Mouse (Mus musculus) heart, adult 11 months (tissue): ENCODE data around the gene Bbs1.
"Not testable (repeated sequence)": the region's sequence is repeated elsewhere in the genome, so short reads cannot be mapped to it uniquely, and the experiment has no call there.

Source experiments
- DNase-seq: peaks from one replicate; pipeline ENCODE4 v3.0.0; 2022

Bbs1 gene

GRCm38 (mm10) chr19:4905979-4906794, at the start of gene Bbs1:
Gene Bbs1, minus strand, starts transcription at chr19:4906628.
- DNase-seq = peak; percentile 98

DNA sequence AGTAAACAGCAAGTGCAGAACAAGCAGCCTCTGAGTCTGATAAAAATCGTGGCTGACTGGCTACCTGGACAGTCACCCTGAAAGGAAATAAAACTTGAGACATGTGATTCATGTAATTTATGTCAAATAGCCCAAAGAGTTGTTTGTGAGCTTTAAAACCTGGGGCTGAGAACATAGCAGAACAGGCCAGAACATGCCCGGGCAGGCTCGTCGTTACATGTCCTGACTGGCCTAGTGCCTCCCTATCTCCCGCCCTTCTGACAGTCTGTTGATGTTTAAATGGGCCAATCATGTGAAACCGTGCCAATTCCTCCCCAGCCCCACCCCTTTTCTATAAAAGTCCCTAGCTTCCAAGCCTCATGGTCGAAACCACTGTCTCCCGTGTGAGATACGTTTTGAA, 42.2 kb upstream of the Bbs1 start:
- DNase-seq = not testable (repeated sequence)

DNA sequence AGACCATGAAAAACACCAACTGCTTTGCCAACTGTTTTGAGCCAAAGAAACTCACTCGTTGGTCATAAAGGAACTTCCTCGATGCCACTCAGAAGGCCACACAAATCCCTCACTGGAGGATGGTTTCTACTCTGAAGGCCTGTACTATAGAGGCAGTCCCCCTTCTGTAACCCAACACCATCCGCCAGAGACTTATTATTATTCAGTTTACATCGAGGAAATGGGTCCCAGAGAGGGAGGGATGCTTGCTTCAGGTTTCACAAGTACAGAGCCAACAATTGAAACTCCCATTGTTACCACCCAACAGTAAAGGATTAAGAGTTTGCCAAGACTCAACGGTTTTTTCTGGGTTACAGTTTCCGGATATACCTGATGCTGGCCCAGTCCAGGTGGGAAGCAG, 39.1 kb upstream of the Bbs1 start:
- no peak for DNase-seq

DNA sequence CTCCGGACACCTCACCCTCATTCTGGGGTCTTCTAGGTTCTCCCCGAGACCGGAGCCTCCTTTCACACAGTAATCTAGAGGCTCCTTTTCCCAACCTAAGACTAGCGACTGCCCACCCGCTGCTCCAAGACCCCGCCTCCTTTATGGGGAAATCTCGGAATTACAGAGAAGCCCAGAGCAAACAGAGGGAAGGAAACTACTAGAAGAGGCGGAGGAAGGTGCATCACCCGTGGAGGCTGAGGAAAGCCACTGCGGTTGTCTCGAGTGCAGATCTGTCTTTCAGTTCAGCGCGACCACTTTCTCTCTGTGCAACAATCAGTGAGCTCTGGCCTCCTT, 36.8 kb upstream of the Bbs1 start:
- no peak for DNase-seq

DNA sequence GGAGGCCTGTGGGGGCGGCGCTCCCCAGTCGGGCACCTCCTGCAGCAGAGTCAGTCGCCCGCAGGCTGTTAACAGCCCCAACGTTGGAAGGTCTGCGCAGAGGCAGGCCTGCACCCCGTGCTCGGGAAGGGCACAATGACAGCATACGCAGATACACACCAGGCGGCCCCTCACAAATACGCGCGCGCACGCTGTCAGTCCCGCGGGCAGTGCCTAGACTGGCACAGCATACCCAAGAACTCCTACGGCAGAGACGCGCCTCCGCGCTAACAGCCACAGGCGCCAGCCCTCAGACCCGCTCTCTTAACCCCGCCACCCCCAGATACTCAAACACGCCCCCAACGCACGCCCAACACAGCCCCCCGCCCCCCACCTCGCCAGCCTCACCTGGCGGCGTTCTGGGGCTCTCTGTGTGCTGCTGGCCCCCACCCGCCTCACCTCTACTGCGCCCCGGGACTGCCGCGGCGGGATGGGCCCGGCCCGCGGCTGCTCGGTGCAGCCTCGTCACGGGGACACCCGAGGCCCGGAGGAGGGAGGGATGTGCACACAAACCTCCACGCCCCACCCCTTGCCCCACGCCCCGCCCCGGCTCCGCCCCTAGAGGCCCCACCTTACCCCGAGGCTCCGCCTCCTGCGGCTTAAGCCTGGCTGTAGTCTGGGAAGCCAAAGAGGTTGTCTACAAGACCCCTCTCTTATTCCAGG, 36.3 kb upstream of the Bbs1 start, which contains the start of gene Peli3:
Gene Peli3 (minus strand): TSS at position 577 of the 702 bp plus-strand sequence.
- DNase-seq = peak; percentile 98

GRCm38 (mm10) chr19:4937444-4938310, 31.2 kb upstream of the Bbs1 start:
- no peak for DNase-seq

DNA sequence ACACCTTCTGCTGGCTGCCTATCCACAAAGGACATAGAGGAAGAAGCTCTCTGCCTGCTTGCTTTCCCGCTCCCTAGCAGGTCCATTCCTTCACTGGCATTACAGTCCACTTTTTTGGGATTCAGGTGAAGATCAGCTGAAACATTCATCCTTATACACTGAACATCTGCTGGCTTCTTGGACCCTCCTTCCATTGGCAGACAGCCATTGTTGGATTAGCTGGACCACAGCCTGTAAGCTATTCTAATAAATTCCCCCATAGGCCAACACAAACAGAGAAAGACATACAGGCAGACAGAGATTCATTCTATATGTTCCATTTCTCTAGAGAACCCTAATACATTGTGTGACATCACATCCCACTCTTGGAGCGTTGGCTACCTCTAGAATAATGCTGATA, 30.5 kb upstream of the Bbs1 start:
- DNase-seq = no peak

- no peak for DNase-seq
Observed at GRCm38 (mm10) chr19:4928781-4929180, 22.4 kb upstream of the Bbs1 start.

DNA sequence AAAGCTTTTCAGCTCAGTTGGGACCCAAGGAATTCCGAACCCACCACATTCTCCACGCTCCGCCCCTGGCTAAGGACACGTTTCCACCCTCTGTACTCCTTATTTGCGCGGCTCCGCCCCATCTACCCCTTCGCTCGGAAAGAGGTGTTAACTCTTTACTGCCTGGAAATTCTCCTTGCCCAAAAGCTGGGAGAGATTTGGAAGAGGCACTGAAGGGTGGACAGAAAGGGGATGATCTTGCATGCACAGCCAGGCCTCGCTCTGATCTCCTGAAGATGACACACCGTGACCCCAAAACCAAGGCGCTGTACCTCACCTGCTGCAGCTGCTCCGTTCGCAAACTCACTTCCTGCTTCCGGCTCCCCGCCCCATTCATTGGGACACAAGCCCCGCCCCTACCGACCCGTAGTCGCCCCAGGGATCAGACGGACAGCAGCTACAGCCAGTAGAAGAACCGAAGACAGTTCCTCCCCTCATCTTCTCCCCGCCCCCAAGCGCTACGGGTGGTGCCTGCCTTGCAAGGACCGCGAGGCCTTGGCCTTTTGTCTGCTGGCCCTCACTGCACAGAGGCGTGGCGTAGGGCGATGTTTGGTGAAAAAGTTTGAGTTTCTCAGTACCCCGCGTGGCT, 21.6 kb upstream of the Bbs1 start, which contains the start of gene Dpp3:
Gene Dpp3 (minus strand): TSS at position 384 of the 628 bp plus-strand sequence.
- DNase-seq = peak; percentile 100

GRCm38 (mm10) chr19:4925121-4925860, 18.9 kb upstream of the Bbs1 start:
- DNase-seq = no peak

DNA sequence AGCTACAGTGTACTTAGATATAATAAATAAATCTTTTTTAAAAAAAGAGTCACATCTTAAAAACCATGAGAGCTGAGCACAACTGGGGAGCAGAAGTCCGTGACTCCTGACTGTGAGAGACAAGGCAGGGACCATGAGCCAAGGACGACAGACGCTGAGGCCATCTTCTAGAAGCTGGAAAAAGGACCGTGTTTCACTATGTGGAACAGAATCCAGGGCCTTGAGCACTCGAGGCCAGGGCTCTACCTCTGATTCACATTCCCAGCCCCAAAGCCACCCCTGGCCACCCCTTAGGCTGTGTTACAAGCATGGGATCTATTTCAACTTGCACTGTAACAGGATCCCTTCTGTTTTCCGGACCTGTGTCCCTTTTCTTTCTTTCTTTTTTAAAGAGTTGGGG, 13.2 kb upstream of the Bbs1 start:
- no peak for DNase-seq

- DNase-seq = no peak
Observed at GRCm38 (mm10) chr19:4916827-4917226, 10.4 kb upstream of the Bbs1 start.

GRCm38 (mm10) chr19:4915924-4916603, 9.6 kb upstream of the Bbs1 start:
- peak; percentile 91 for DNase-seq

DNA sequence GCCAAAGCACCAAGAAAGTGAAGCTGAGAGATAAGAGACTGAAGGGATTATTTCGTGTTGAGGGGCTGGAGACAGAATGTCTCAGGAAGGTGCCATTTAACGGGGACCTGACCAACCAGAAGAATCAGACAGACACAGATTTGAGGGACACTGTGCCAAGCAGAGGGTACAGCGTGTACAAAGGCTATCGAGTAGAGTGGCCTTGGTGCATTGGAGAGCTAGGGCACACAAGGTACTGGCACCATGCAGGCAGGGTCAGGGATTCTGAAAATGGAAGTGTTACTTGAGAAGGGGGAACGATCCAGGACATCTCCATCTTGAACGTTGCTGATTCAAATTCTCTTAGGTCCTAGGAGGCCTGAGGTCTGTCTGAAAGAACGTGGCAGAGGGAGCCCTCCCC, 2.9 kb upstream of the Bbs1 start:
- no peak for DNase-seq

GRCm38 (mm10) chr19:4908107-4908506, 1.7 kb upstream of the Bbs1 start:
- DNase-seq = no peak

DNA sequence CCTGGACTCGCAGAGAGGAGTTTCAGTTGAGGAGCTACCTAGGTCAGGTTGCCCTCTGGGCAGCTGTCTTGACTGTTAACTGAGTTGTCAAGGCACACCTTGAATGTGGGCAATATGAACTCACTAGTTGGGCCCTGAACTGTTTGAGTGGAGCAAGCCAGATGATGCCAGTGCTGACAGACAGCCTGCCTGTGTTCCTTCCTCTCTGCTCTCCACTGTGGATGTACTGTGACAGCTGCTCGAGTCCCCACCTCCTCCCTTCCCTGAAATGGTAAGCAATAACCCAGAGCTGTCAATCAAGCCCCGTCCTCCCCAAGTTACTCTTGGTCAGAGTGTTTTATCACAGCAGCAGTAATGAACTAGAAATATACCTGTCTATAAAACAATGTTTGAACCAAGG, 6.5 kb downstream of the Bbs1 start:
- DNase-seq = no peak

DNA sequence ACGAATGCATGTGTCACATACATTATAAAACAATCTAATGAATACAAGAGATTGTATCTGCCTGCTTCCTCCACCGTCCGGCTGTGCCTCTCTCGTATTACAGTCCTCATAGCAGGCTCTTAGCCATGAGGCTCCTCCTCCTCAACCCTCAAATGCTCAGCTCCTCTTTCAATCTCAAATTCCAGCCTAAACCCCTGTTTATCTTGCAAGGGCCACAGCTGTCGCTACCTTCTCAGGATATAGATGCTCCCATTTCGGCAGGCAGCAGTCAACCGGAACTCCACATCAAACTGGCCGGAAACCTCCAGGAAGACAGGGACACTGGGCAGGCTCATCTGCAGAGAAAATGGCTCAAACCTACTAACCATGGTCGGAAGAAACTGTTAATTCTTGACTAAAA, 7.5 kb downstream of the Bbs1 start:
- DNase-seq = no peak

DNA sequence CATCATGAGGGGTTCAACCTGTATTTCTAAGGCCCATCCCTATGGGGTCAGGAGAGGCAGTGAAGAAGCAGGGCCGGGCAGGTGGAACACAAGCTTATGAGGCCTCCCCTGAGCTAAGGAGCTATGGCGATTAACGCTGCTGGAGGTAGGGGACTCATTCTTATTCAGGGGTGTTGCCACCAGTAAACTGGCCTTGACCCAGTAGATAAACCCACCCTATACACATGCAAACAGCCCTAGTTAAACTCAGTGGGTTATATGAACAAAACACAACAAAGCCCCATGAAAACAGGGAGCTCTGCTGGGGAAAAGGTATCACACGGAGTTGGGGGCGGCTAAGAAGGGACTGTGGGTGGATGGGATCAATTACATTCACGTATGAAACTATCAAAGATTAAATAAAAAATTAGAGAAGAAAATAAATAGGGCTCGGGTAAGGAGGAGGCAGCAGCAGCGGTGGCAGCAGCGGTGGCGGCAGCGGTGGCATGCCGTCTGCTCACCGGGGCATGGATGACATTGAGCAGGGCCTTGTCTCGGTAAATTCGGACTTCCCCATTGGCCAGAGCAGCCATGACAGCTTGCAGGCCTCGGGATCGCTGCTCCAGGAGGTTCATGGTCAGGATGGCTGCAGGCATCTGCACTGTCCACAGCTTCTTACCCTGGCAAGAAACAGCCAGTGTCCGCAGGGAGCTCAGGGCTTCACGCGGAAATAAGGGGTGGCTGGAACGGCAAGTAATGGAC, 9.5 kb downstream of the Bbs1 start:
- DNase-seq = no peak

DNA sequence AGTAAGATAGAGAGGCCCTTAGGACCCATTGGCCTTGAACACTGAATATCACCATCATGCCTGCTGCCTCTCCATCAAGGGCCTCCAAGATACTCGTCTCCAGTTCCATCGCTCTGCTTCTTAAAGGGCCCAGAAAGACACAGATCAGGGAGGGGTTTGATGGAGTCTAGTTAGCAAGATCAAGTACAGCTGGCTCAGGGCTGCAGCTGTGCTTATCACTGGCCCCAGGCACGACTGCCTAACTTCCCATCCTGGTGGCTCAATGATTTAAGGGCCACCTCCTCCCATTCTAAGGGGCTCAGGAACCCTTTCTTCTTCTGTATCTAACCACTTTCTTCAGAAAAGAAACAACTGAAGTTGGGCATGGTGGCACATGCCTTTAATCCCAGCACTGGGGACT, 14.6 kb downstream of the Bbs1 start:
- DNase-seq = no peak

DNA sequence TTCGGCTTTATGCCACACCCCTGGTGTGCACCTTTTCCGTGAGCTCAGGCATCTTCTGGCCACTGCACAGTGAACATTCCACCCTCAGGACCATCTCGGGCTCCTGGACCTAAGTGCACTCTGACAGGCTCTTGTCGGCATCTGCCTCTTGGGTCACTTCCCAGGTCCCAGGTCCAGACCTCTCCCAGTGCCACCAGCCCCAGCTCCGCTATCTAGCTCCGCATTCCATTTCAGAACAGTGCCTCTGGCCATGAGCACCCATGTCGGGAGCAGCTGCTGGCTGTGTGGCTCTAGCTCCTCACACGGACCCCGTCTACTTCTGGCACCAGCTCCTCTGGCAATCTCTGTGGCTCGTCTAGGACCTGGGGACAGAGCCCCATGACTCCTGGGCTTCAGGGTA, 16.6 kb downstream of the Bbs1 start:
- peak; percentile 92 for DNase-seq

GRCm38 (mm10) chr19:4883961-4884360, 22.5 kb downstream of the Bbs1 start:
- no peak for DNase-seq
